Mouse (Mus musculus) bone marrow macrophage, adult 2 months (primary cell): ENCODE measurements around the gene Ralgapa2. TPM values are rescaled to one million over a fixed set of nuclear protein-coding genes. Genes with fewer than 3 reads are reported as not detected.

Source experiments
- H3K27ac ChIP-seq: 2 replicates; pipeline ENCODE4 v1.5.1; 2012; ENCODE audit warnings: low read depth, low read length; ENCODE audit not compliant: insufficient read depth
- H3K4me1 ChIP-seq: 2 replicates; pipeline ENCODE4 v1.6.1; 2012; ENCODE audit warnings: low read length; ENCODE audit not compliant: control insufficient read depth, insufficient read depth
- H3K4me3 ChIP-seq: 2 replicates; pipeline ENCODE4 v1.5.1; 2012; ENCODE audit warnings: mild to moderate bottlenecking, low read length, moderate library complexity; ENCODE audit not compliant: insufficient read depth
- CTCF ChIP-seq: IDR thresholded peaks from 2 replicates; pipeline ENCODE4 v1.5.1; 2012; ENCODE audit warnings: low read depth, mild to moderate bottlenecking, low read length, moderate library complexity
- POLR2A ChIP-seq: IDR thresholded peaks from 2 replicates; pipeline ENCODE4 v1.6.1; 2012; ENCODE audit warnings: mild to moderate bottlenecking, low read depth, low read length, borderline replicate concordance
- polyA plus RNA-seq: library from polyadenylated mRNA; stranded (reverse); fragments of >200 nt; gene quantifications from 2 replicates; pipeline ENCODE4 v1.2.4, GENCODE M21; 2012; ENCODE audit not compliant: missing spikeins, insufficient read depth, insufficient read length

The Ralgapa2 gene
- polyA plus RNA-seq, 1 experiment: 9.1 TPM

- H3K27ac ChIP-seq: no peak overlapping the region
- H3K4me1 ChIP-seq: peaks cover 9% of the 10 kb centered on the region
- TF ChIP-seq POLR2A: no peak
- H3K4me3 ChIP-seq: no peak overlapping the region
Measured at GRCm38 (mm10) chr2:146444009-146444408, 68.1 kb downstream of the Ralgapa2 start.

DNA sequence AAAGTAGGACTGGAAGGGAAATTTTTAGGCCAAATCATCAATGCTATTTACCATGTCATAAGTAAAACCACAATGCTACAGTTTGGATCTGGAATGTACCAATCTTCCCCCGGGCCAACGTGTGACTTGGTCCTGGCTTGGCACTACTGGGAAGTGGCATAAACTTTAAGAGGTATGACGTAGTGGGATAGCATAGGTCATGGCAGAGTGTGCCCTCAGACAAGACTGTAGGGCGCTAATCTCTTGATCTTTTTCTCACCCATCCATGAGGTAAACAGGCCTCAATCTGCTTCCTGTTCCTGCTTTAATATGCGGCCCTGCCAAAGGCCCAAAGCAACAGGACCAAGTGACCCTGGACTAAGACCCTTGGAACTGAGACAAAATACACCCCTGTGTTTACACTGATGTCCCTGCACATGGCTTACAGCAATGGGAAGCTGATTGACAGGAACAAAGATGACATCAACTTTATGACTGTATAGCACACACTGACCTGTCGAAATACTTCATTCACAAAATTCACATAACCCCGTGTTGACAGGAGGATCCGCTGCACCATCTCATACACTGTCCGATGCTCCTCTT is 68.8 kb downstream of the Ralgapa2 start:
- TF ChIP-seq CTCF: no peak
- TF ChIP-seq POLR2A: no peak

GRCm38 (mm10) chr2:146441711-146442110 is 70.4 kb downstream of the Ralgapa2 start:
- TF ChIP-seq CTCF (no peak), POLR2A (no peak)
- H3K27ac ChIP-seq: no peak overlapping the region
- no peak overlapping the region for H3K4me3 ChIP-seq
- peaks cover 9% of the 10 kb centered on the region for H3K4me1 ChIP-seq

More for the DNA sequence above, 68.8 kb downstream of the Ralgapa2 start:
- Histone ChIP-seq H3K4me3 (no peak overlapping the region), H3K27ac (no peak overlapping the region), H3K4me1 (peaks cover 9% of the 10 kb centered on the region)

GRCm38 (mm10) chr2:146428751-146429150 is 83.4 kb downstream of the Ralgapa2 start:
- Histone ChIP-seq H3K4me1 (peaks cover 2% of the 10 kb centered on the region), H3K4me3 (no peak overlapping the region), H3K27ac (no peak overlapping the region)
- TF ChIP-seq CTCF (no peak), POLR2A (no peak)

GRCm38 (mm10) chr2:146427380-146427779 is 84.8 kb downstream of the Ralgapa2 start:
- H3K27ac ChIP-seq: no peak overlapping the region
- TF ChIP-seq POLR2A (no peak), CTCF (no peak)
- no peak overlapping the region for H3K4me3 ChIP-seq
- peaks cover 4% of the 10 kb centered on the region for H3K4me1 ChIP-seq

GRCm38 (mm10) chr2:146426321-146426720 is 85.8 kb downstream of the Ralgapa2 start:
- no peak overlapping the region for H3K4me3 ChIP-seq
- H3K4me1 ChIP-seq: peaks cover 4% of the 10 kb centered on the region
- TF ChIP-seq CTCF: no peak
- TF ChIP-seq POLR2A: no peak
- H3K27ac ChIP-seq: no peak overlapping the region

- Histone ChIP-seq H3K4me1 (peaks cover 4% of the 10 kb centered on the region), H3K27ac (no peak overlapping the region), H3K4me3 (no peak overlapping the region)
- TF ChIP-seq POLR2A: no peak
- TF ChIP-seq CTCF: no peak
Measured at GRCm38 (mm10) chr2:146425235-146425634, 86.9 kb downstream of the Ralgapa2 start.

DNA sequence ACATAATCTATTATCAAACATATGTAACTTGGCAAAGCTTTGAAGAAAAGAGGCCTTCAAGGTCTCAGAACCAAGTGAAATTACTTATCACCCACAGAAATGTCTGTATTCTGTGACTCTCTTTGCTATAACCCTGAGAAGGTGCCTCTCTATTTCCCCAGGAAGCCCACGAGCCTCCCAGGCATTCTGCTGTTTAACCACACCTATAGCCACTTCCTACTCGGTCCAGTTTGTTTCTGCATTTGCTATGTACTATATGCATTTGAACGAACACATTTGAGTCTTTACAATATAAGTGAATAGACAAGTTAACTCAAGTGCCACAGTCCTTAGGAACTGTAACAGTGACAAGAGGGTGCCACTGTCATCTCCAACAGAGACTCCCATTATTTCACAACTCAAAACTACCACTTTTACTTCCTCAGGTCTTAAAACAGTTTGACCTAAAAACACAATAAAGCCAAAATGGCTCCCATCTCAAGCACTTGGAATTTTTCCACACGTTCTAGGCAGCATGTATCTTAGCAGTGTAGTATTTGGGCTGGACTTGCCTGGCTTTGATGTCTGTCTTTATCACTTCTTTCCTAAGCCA is 88.3 kb downstream of the Ralgapa2 start:
- peaks cover 4% of the 10 kb centered on the region for H3K4me1 ChIP-seq
- TF ChIP-seq CTCF: no peak
- no peak for TF ChIP-seq POLR2A
- H3K4me3 ChIP-seq: no peak overlapping the region
- no peak overlapping the region for H3K27ac ChIP-seq

- TF ChIP-seq POLR2A (no peak), CTCF (no peak)
- no peak overlapping the region for H3K27ac ChIP-seq
- peaks cover 4% of the 10 kb centered on the region for H3K4me1 ChIP-seq
- H3K4me3 ChIP-seq: no peak overlapping the region
Measured at GRCm38 (mm10) chr2:146423032-146423691, 89.0 kb downstream of the Ralgapa2 start.

GRCm38 (mm10) chr2:146416283-146416682 is 95.9 kb downstream of the Ralgapa2 start:
- Histone ChIP-seq H3K27ac (no peak overlapping the region), H3K4me1 (no peaks in the 10 kb centered on the region), H3K4me3 (no peak overlapping the region)
- TF ChIP-seq POLR2A: no peak
- no peak for TF ChIP-seq CTCF

GRCm38 (mm10) chr2:146414484-146415291 is 97.5 kb downstream of the Ralgapa2 start:
- Histone ChIP-seq H3K4me3 (no peak overlapping the region), H3K4me1 (no peaks in the 10 kb centered on the region), H3K27ac (no peak overlapping the region)
- TF ChIP-seq CTCF (peak; percentile 30; the same call in 1 of the 2 replicates), POLR2A (no peak)
